Mouse (Mus musculus) G1E (cell line): ENCODE measurements at regions not wholly inside any gene's neighbourhood (a gene's known extent, or its start where the extent isn't known, plus 50 kb on each side); places are given as distances from the start of the nearest gene placed in this dataset.

Experiments
- CTCF ChIP-seq: IDR thresholded peaks from 2 replicates; pipeline ENCODE4 v1.5.1; 2012; ENCODE audit warnings: low read depth, low read length, inconsistent platforms, mixed read lengths
- GATA1 ChIP-seq: IDR thresholded peaks from 2 replicates; pipeline ENCODE4 v1.6.1; 2012; ENCODE audit warnings: borderline replicate concordance, low read length, inconsistent platforms, mixed read lengths
- GATA2 ChIP-seq: IDR thresholded peaks from 2 replicates; pipeline ENCODE4 v1.6.1; 2012; ENCODE audit warnings: low read depth, low read length, inconsistent platforms, borderline replicate concordance
- POLR2AphosphoS5 ChIP-seq: IDR thresholded peaks from 2 replicates; pipeline ENCODE4 v1.6.1; 2012; ENCODE audit warnings: low read depth, low read length, inconsistent platforms; ENCODE audit not compliant: insufficient replicate concordance
- TAL1 ChIP-seq: conservative IDR thresholded peaks from 2 replicates; pipeline ENCODE4 v1.6.1; 2012; ENCODE audit warnings: low read depth, low read length, inconsistent platforms, mixed read lengths

- TF ChIP-seq TAL1 (no peak), CTCF (no peak), GATA1 (no peak), POLR2AphosphoS5 (no peak), GATA2 (no peak)
Measured at GRCm38 (mm10) chr10:119295740-119296139, 55.9 kb upstream of the Cand1 start.
